Mouse (Mus musculus): ENCODE measurements around the gene Olfr54. TPM values are rescaled to one million over a fixed set of nuclear protein-coding genes. Genes with fewer than 3 reads are reported as not detected.

Olfr54 gene
- not detected in 2 replicates for polyA plus RNA-seq (2012)

GRCm38 (mm10) chr11:51013936-51014335 lies at the start of gene Olfr54:
TSS of gene Olfr54 (plus strand) at chr11:51014236.

GRCm38 (mm10) chr11:50966230-50966629 lies 47.8 kb upstream of the Olfr54 start, which contains the start of gene Olfr1378:
TSS of gene Olfr1378 (plus strand) at chr11:50966530.

GRCm38 (mm10) chr11:50981667-50982066 lies 32.4 kb upstream of the Olfr54 start, which contains the start of gene Olfr1377:
TSS of gene Olfr1377 (plus strand) at chr11:50981967.

DNA sequence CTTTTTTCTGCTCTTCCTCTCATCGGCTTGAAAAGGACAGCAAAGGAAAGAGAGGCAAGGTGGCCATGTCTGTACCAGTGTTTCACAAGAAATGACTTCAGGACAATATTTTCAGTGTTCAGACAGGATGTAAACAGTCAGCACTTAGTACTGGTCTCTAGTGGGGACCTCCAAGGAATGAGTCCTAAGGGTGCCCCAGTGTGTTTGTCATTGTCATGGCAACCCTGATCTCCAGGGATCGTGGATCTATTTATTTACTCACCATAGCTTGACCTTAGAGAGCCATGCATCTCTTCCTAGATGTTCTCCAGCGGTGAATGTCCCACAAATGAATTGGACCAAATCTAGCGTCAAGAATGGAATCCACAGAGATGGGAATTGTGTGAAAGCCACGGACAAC lies 10.7 kb upstream of the Olfr54 start, which contains the start of gene Olfr51:
TSS of gene Olfr51 (plus strand) at position 301 of the 400 bp plus-strand sequence.

DNA sequence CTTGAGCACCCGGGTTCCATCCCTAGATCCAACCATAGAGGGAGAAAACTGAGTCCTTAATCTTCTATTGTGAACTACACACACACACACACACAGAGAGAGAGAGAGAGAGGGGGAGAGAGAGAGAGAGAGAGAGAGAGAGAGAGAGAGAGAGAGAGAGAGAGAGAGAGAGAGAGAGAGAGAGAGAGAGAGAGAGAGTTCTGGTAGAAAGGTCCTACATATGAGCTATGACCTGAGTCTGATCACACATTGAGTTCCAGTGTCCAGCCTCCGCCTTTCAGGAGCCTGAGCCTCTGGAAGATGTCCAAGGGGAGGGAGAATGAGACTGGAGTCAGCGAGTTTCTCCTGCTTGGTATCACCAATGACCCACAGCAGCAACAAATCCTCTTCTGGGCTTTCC lies 33.8 kb downstream of the Olfr54 start, which contains the start of gene Olfr1375:
TSS of gene Olfr1375 (plus strand) at position 301 of the 400 bp plus-strand sequence.

DNA sequence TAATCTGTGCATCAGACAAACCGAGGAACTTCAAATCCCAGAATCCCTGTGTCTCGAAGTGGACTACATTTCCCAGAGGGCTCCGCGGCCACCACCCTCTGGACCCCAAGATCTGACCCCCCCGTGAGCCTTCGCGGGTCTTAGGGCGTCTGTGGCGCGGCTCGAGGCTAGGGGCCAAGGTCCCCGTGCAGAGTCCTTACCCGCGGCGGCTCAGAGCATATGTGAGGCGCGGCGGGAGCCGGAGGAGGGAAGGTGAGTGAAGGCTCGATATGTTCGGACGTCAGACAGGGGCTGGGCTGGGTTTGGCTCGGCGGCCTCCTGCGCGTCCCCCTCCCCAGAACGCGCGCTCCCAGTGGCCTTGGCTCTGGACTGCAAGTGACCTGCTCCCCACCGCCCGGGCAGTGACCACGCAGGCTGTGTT lies 45.1 kb downstream of the Olfr54 start, which contains the start of gene Zfp354a:
TSS of gene Zfp354a (plus strand) at position 107 of the 421 bp plus-strand sequence.

Other genes with a start within 250 kb of the Olfr54 start
- 0.41 and 2.2 TPM in 2 replicates for gene Zfp354c, start 186.5 kb upstream of the Olfr54 start, polyA plus RNA-seq (2012)
- gene Zfp879, start 172.7 kb upstream of the Olfr54 start, polyA plus RNA-seq (2012) = 0.04 and 0.09 TPM in 2 replicates
- gene Grm6, start 163.6 kb upstream of the Olfr54 start, polyA plus RNA-seq (2012) = 0.04 and 0.14 TPM in 2 replicates
- 0.49 TPM in 1 of 2 replicates, not detected in the other for gene Zfp454, start 126.6 kb upstream of the Olfr54 start, polyA plus RNA-seq (2012)
- gene Zfp2, start 98.1 kb upstream of the Olfr54 start, polyA plus RNA-seq (2012) = 0.06 and 0.09 TPM in 2 replicates
- gene Zfp354b, start 82.6 kb upstream of the Olfr54 start, polyA plus RNA-seq (2012) = 0.04 and 0.50 TPM in 2 replicates
- not detected in 2 replicates for gene 4933414I15Rik, start 70.5 kb upstream of the Olfr54 start, polyA plus RNA-seq (2012)
- gene Prop1, start 60.5 kb upstream of the Olfr54 start, polyA plus RNA-seq (2012) = not detected in 2 replicates
- gene Olfr1378, start 47.7 kb upstream of the Olfr54 start, polyA plus RNA-seq (2012) = not detected in 2 replicates
- gene Olfr1377, start 32.3 kb upstream of the Olfr54 start, polyA plus RNA-seq (2012) = not detected in 2 replicates
- not detected in 2 replicates for gene Olfr51, start 10.6 kb upstream of the Olfr54 start, polyA plus RNA-seq (2012)
- not detected in 2 replicates for gene Olfr1375, start 33.9 kb downstream of the Olfr54 start, polyA plus RNA-seq (2012)
- 0.01 TPM in 1 of 2 replicates, not detected in the other for gene Zfp354a, start 45.0 kb downstream of the Olfr54 start, polyA plus RNA-seq (2012)
- not detected in 2 replicates for gene Gm12569, start 206.2 kb downstream of the Olfr54 start, polyA plus RNA-seq (2012)
- 5.7 and 6.3 TPM in 2 replicates for gene Clk4, start 247.5 kb downstream of the Olfr54 start, polyA plus RNA-seq (2012)
- 0.12 and 0.30 TPM in 2 replicates for gene BC049762, start 248.8 kb downstream of the Olfr54 start, polyA plus RNA-seq (2012)